Mouse (Mus musculus): ENCODE measurements around the gene Iqsec1.
A peak's percentile ranks its signal among the peaks of the same experiment; 100 is the strongest.
"Not testable (repeated sequence)": the region's sequence is repeated elsewhere in the genome, so short reads cannot be mapped to it uniquely, and the experiment has no call there.

The Iqsec1 gene

GRCm38 (mm10) chr6:90700068-90700467 is 288.4 kb downstream of the Iqsec1 start:
- DNase-seq, result no peak

GRCm38 (mm10) chr6:90698843-90699242 is 289.6 kb downstream of the Iqsec1 start:
- no peak for DNase-seq

GRCm38 (mm10) chr6:90695754-90696153 is 292.7 kb downstream of the Iqsec1 start:
- no peak for DNase-seq

- DNase-seq, result no peak
Observed at GRCm38 (mm10) chr6:90692404-90692803, 296.1 kb downstream of the Iqsec1 start.

- no peak for DNase-seq
Observed at GRCm38 (mm10) chr6:90691935-90692334, 296.6 kb downstream of the Iqsec1 start.

GRCm38 (mm10) chr6:90689500-90689899 is 299.0 kb downstream of the Iqsec1 start:
- DNase-seq, result no peak

- DNase-seq, result no peak
Observed at GRCm38 (mm10) chr6:90688742-90689141, 299.7 kb downstream of the Iqsec1 start.

- DNase-seq, result no peak
Observed at GRCm38 (mm10) chr6:90688003-90688402, 300.5 kb downstream of the Iqsec1 start.

- no peak for DNase-seq
Observed at GRCm38 (mm10) chr6:90686812-90687211, 301.7 kb downstream of the Iqsec1 start.

- no peak for DNase-seq
Observed at GRCm38 (mm10) chr6:90683831-90684532, 304.5 kb downstream of the Iqsec1 start.

GRCm38 (mm10) chr6:90680401-90680800 is 308.1 kb downstream of the Iqsec1 start:
- no peak for DNase-seq

- no peak for DNase-seq
Observed at GRCm38 (mm10) chr6:90678759-90679158, 309.7 kb downstream of the Iqsec1 start.

GRCm38 (mm10) chr6:90668693-90669092 is 319.8 kb downstream of the Iqsec1 start:
- DNase-seq, result no peak

GRCm38 (mm10) chr6:90663736-90664135 is 324.7 kb downstream of the Iqsec1 start:
- no peak for DNase-seq

- DNase-seq, result no peak
Observed at GRCm38 (mm10) chr6:90662148-90662547, 326.3 kb downstream of the Iqsec1 start.

- no peak for DNase-seq
Observed at GRCm38 (mm10) chr6:90661029-90661399, 327.5 kb downstream of the Iqsec1 start.

- DNase-seq, result no peak
Observed at GRCm38 (mm10) chr6:90660398-90661028, 328.0 kb downstream of the Iqsec1 start.

- no peak for DNase-seq
Observed at GRCm38 (mm10) chr6:90659913-90660312, 328.6 kb downstream of the Iqsec1 start.

- DNase-seq, result not testable (repeated sequence)
Observed at GRCm38 (mm10) chr6:90656344-90656850, 332.1 kb downstream of the Iqsec1 start.

- DNase-seq, result peak in 1 of 2 experiments; percentile 18
Observed at GRCm38 (mm10) chr6:90653736-90654135, 334.7 kb downstream of the Iqsec1 start.

- DNase-seq, result no peak
Observed at GRCm38 (mm10) chr6:90650634-90651033, 337.9 kb downstream of the Iqsec1 start.

GRCm38 (mm10) chr6:90649279-90649678 is 339.2 kb downstream of the Iqsec1 start:
- no peak for DNase-seq

- DNase-seq, result no peak
Observed at GRCm38 (mm10) chr6:90648391-90648790, 340.1 kb downstream of the Iqsec1 start.

GRCm38 (mm10) chr6:90644965-90645364 is 343.5 kb downstream of the Iqsec1 start:
- DNase-seq, result no peak
